Mouse (Mus musculus) embryonic facial prominence, embryonic 13.5 days (tissue): ENCODE data around the gene Haao. TPM values are rescaled to one million over a fixed set of nuclear protein-coding genes. Genes with fewer than 3 reads are reported as not detected.

Experiments used
- polyA plus RNA-seq: library from polyadenylated mRNA; unstranded; fragments of >200 nt; fragmentation: Nextera tagmentation; extraction: Ambion mirVana; gene quantifications from 2 replicates; pipeline ENCODE4 v1.2.1, GENCODE M21; 2015

Gene Haao
- polyA plus RNA-seq, 1 experiment from 2014 or later = 1.5 TPM

Other genes with a start within 250 kb of the Haao start
- gene Kcng3, start 216.1 kb downstream of the Haao start, polyA plus RNA-seq = not detected in 2 replicates
- 43.8 and 50.8 TPM in 2 replicates for gene Mta3, start 141.8 kb downstream of the Haao start, polyA plus RNA-seq